Mouse (Mus musculus) heart, postnatal 36 days (tissue): Measurements from ENCODE around the gene Inpp4b. TPM values are rescaled to one million over a fixed set of nuclear protein-coding genes. Genes with fewer than 3 reads are reported as not detected.
A peak's percentile ranks its signal among the peaks of the same experiment; 100 is the strongest.

ENCODE experiments used
- DNase-seq, 2 experiments: peaks; one replicate each; pipeline ENCODE4 v3.0.0; 2021 to 2022
- intact Hi-C: fragments of 180-260 bp; cut with DNase I; formaldehyde crosslinking; loops from one replicate; pipeline ENCODE4 v1.15.1; 2025
- total RNA-seq, 2 experiments: library from RNA; stranded (reverse); gene quantifications; 2 replicates each; pipeline ENCODE4 v1.2.3; 2021

The Inpp4b gene
- total RNA-seq = 10 to 100 TPM; 62.3 to 68.1 TPM

- intact Hi-C loops = no loop called here
Observed at GRCm38 (mm10) chr8:81342236-81342998, at the start of gene Inpp4b. Gene Inpp4b, plus strand, starts transcription at chr8:81342556.

DNA sequence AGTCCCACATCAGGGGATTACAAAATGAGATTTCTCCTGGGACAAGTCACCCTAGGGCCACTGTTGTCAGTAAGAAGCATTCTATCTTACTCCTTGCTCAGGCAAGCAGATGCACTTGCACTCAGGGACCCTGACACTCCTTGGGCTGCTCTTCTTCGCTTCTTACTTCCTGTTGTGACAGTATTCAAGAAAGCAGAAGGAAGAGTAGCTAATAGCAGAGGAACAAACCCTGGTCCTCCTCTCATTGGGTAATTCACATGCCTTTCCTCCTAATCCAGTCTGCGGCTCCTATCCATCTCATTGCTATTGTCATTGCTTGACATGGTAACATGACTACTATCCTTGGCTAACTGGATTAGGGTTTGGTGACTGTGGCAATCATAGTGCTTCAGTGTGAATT lies 7.1 kb upstream of the Inpp4b start:
- DNase-seq = no peak
- intact Hi-C loops = no loop called here

More at GRCm38 (mm10) chr8:81342236-81342998, at the start of gene Inpp4b:
- DNase-seq = peak; percentile 39 to 66

GRCm38 (mm10) chr8:81341191-81341590 lies 1.2 kb upstream of the Inpp4b start:
- DNase-seq = no peak
- intact Hi-C loops = no loop called here

- intact Hi-C loops = no loop called here
Observed at GRCm38 (mm10) chr8:81341591-81342235, 643 bp upstream of the Inpp4b start.

DNA sequence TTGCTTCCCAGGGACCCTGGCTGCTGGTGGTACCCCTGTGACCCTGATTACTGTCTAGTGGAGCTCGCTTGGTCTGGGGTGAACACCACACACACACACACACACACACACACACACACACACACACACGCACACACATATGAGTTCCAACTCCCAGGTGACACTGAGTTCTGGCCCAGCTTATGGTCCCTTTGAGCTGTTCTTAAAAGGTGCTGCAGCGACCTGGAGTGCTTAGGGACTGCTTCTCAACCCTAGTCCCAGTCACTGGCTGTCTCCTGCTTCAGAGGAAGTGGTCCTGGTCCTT lies 595 bp downstream of the Inpp4b start:
- intact Hi-C loops = no loop called here
- peak in 1 of 2 experiments; percentile 4 for DNase-seq

More at GRCm38 (mm10) chr8:81341591-81342235, 643 bp upstream of the Inpp4b start:
- peak; percentile 34 to 38 for DNase-seq

GRCm38 (mm10) chr8:81345170-81345697 lies 2.9 kb downstream of the Inpp4b start:
- DNase-seq = no peak
- intact Hi-C loops = loop anchor here (5.0 kb wide), 1 partner anchor 682 kb away; no protein-coding TSS in a partner anchor

DNA sequence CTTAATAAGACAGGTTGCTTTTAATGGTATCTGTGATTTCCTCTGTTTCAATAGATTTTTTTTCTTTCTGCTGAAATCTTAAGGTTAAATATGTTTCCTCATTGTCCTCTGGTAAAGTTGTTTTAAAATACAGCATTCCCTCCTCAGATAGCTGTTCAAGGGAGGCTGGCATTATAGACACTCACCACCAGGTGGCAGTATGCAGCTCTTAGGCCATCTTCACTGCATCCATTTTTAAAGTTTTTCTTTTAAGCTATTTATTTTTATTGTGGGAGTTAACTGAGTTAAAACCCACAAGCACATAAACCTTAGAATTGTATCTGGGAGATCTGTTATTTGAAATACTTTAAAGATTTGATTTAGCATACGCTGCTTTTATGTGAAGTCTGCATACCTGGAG lies 7.1 kb downstream of the Inpp4b start:
- DNase-seq = peak; percentile 8 to 19
- intact Hi-C loops = loop anchor here (2.0 to 5.0 kb wide), 3 partner anchors 457 to 1395 kb away; no protein-coding TSS in a partner anchor

DNA sequence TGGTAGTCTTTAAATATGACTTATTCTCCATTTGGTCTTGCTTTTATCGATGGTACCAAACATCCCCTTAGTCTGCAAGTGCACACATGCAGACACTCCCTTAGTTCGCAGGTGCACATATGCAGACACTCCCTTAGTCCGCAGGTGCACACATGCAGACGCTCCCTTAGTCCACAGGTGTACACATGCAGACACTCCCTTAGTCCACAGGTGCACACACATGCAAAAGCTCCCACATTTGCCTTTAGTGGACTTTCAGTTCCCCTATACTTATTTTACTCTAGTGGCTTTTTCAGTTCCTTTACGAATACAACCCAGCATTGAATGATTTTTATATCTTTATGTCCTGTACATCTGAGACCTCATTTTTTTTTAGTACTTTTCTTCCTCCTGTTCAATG lies 11.1 kb downstream of the Inpp4b start:
- intact Hi-C loops = loop anchor here (10.0 kb wide), 1 partner anchor 1491 kb away; no protein-coding TSS in a partner anchor
- DNase-seq = no peak

GRCm38 (mm10) chr8:81358108-81358507 lies 15.8 kb downstream of the Inpp4b start:
- DNase-seq = no peak
- intact Hi-C loops = loop anchor here (10.0 kb wide), 1 partner anchor 1487 kb away; no protein-coding TSS in a partner anchor

GRCm38 (mm10) chr8:81360518-81360917 lies 18.2 kb downstream of the Inpp4b start:
- intact Hi-C loops = no loop called here

GRCm38 (mm10) chr8:81361162-81361561 lies 18.8 kb downstream of the Inpp4b start:
- no peak for DNase-seq
- intact Hi-C loops = no loop called here

More at GRCm38 (mm10) chr8:81360518-81360917, 18.2 kb downstream of the Inpp4b start:
- no peak for DNase-seq

- intact Hi-C loops = no loop called here
- no peak for DNase-seq
Observed at GRCm38 (mm10) chr8:81370607-81371006, 28.3 kb downstream of the Inpp4b start.

DNA sequence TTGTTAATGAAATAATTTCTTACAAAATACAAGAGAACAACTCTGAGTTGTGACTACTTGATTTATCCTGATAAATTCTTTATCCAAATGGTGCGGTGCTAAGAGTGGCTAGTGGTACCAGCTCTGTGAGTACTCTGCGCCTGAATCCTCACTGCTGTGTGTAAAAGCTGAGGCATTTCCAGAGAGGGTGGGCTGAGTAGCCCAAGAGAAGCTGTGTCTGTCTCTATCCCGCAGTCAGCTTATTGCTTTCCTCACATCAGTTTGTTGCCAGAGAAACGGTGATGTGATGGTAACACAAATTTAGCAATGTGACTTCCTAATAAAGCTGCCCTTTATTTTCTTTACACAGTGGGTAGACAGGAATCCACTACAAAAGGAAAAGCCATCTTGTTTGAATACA lies 29.5 kb downstream of the Inpp4b start:
- DNase-seq = no peak
- intact Hi-C loops = no loop called here

DNA sequence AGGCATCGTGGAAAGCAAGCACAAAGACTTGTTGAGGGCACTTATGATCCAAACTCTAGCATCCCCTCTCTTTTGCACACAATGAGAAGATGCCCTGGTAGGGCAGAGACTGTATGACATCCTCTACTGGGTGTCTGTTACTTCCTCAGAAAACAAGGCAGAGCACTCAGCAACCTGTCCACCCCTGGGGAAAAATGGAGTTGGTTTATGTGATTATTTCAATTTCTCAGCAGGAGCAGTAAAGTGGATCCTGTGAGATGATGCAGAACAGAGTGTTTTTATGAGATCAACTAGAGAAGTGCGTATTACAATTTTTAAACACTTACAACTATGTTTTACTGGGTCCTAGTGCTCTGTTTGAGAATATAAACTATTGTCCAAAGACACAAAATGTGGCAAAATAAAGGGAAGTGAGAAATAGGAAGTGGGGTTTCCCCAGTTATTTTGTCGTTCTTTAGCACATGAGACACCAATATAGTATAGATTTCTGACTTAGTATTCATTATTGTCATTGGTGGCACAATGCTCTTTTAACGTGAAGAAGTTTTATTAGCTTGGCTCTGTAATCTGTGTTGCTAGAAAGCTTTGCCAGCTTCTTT lies 32.6 kb downstream of the Inpp4b start:
- DNase-seq = no peak
- intact Hi-C loops = no loop called here

DNA sequence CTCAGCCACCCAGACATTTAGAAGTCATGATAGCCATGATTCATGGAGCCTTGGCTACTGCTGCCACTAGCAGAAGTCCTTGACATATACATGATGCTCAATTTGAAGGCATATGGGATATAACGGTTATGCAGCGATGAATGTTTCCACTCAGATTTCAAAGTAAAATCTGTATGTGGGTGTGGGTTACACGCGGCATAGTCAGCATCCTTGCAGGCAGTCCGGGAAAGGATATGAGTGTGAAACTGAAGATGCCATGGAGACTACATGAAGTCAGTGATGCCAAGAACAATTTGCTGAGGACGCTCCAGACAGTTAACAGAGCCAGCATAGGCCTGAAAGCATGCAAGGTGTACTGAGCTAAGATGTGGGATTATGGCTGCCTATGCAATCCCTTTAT lies 46.6 kb downstream of the Inpp4b start:
- DNase-seq = no peak
- intact Hi-C loops = no loop called here

DNA sequence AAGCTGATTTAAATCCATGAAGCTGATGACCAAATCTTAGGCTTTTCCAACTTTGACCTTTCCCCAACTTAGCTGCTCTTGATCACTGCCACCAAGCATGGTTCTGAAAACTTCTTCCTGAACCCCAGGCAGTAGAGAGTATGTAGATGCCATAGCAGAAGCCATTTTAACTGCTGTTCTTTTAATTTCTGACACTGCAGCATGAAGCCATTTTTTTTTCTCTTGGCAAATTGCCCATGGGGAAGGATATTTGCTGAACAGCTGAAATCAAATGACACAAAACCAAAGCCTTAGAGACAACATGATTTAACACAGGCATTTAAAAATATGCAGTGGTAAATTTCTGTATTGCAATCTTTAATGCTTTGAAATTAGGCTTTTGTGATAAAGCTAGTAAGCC lies 56.7 kb downstream of the Inpp4b start:
- DNase-seq = no peak
- intact Hi-C loops = no loop called here

- intact Hi-C loops = no loop called here
- no peak for DNase-seq
Observed at GRCm38 (mm10) chr8:81399501-81399900, 57.1 kb downstream of the Inpp4b start.

DNA sequence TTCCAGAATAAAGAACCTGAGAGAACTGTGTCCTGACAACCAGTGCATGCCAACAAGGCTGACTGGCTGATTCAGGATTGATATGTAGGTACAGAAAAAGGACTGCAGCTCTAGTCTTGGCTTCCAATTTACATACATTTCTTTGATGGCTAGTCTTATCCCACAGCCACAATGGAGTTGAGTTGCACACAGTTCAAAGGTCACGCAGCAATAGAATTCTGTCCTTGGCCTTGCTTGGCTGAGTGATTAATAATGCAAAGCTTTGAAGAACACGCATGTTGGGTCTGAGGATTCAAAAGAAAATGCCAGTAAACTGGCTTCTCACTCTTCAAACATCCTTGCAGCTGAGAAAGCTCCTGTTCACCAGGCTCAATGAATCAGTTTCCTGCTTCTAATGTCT lies 70.4 kb downstream of the Inpp4b start:
- no peak for DNase-seq
- intact Hi-C loops = no loop called here

DNA sequence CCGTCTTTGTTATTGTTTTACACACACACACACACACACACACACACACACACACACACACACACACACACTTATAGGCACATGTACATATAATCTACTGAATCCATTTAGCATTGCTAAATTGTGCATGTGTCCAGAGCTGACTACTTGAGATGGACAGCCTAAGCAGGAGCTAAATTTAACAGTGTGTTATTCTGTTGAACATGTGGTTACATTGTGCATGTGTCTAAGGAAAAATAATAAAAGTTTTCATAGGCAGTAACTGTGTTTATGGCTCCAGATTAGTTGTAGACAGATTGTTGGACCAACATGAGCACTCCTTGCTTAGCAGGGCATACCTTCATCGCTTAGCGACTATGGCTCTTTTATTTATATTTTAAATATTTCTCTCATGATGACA lies 101.6 kb downstream of the Inpp4b start:
- intact Hi-C loops = no loop called here
- no peak for DNase-seq

DNA sequence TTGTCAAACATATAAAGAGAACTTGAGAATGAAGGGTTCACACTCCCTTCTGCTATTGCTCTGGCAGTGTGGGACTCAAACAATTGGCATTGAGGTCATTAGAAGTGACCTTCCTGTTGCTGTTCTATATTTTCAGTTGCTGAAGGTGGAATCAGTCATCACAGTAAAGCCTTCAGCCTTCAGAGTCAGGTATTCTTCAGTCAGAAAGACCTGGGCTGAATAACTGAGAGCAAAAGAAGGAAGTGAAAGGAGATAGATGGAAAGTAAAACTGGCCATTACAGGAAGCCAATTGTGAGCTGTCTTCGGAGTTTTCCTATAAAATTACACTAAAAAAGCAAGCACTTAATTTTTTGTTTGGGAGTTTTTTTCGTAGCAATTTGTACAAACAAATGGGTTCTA lies 107.4 kb downstream of the Inpp4b start:
- intact Hi-C loops = no loop called here
- DNase-seq = no peak

DNA sequence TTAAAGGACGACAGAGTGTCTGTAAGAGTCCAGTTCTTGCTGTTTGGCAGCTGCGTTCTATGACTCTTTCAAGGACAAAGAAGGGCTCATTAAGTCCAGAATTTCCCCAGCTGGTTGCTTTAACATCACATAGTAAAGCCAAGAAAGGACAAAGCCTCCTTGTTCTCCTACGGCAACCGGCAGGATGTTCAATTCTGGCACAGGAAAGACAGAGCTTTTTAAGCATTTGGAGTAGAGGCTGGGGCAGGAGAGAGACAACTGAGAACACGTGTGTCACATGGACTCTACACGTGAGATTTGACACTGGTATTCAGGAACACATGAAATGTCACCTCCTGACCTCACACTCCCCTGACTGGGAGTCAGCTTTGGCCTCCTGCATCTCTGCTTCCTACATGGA lies 109.7 kb downstream of the Inpp4b start:
- peak in 1 of 2 experiments; percentile 14 for DNase-seq

More for the DNA sequence above, 109.7 kb downstream of the Inpp4b start:
- intact Hi-C loops = no loop called here
